Mouse (Mus musculus) B cell, adult 2 months (primary cell): ENCODE data around the gene Nrm.

ENCODE experiments used
- DNase-seq, 2 experiments: peaks; one replicate each; pipeline ENCODE4 v3.0.0; 2022

The Nrm gene

GRCm38 (mm10) chr17:35868165-35868820 is 7.2 kb downstream of the Nrm start:
- DNase-seq, result peak; percentile 49 to 50

GRCm38 (mm10) chr17:35868961-35869345 is 7.8 kb downstream of the Nrm start:
- peak; percentile 19 to 30 for DNase-seq

GRCm38 (mm10) chr17:35869346-35870067 is 8.4 kb downstream of the Nrm start:
- DNase-seq, result peak; percentile 21 to 29

- peak; percentile 81 to 84 for DNase-seq
These were observed 9.2 kb downstream of the Nrm start for GRCm38 (mm10) chr17:35870151-35870883.

GRCm38 (mm10) chr17:35870884-35871696 is 10.0 kb downstream of the Nrm start:
- peak; percentile 81 to 82 for DNase-seq

GRCm38 (mm10) chr17:35873774-35874519 is 12.8 kb downstream of the Nrm start:
- DNase-seq, result peak; percentile 93 to 94

- DNase-seq, result no peak
These were observed 13.6 kb downstream of the Nrm start for GRCm38 (mm10) chr17:35874721-35875120.

- DNase-seq, result peak; percentile 91 to 93
These were observed 18.3 kb downstream of the Nrm start, which contains the start of gene Dhx16 for GRCm38 (mm10) chr17:35879245-35880057. Dhx16 (plus strand) TSS chr17:35879819.

- DNase-seq, result no peak
These were observed 21.8 kb downstream of the Nrm start for GRCm38 (mm10) chr17:35882924-35883323.

GRCm38 (mm10) chr17:35883777-35884176 is 22.7 kb downstream of the Nrm start:
- DNase-seq, result no peak

GRCm38 (mm10) chr17:35887725-35888124 is 26.6 kb downstream of the Nrm start:
- DNase-seq, result no peak

GRCm38 (mm10) chr17:35896781-35897643 is 35.9 kb downstream of the Nrm start, which contains the start of gene 2310061I04Rik:
2310061I04Rik (minus strand) TSS chr17:35897431.
- DNase-seq, result peak; percentile 92 to 93

GRCm38 (mm10) chr17:35897644-35898573 is 36.8 kb downstream of the Nrm start:
- peak; percentile 21 to 32 for DNase-seq

GRCm38 (mm10) chr17:35900636-35901035 is 39.5 kb downstream of the Nrm start:
- DNase-seq, result no peak

GRCm38 (mm10) chr17:35903343-35903991 is 42.3 kb downstream of the Nrm start:
- no peak for DNase-seq

- DNase-seq, result no peak
These were observed 42.9 kb downstream of the Nrm start for GRCm38 (mm10) chr17:35903992-35904355.

GRCm38 (mm10) chr17:35905587-35905986 is 44.5 kb downstream of the Nrm start:
- DNase-seq, result no peak

GRCm38 (mm10) chr17:35907609-35908008 is 46.5 kb downstream of the Nrm start:
- DNase-seq, result peak; percentile 40 to 42
